Mouse (Mus musculus): ENCODE measurements around the gene Rpap3.
A peak's percentile ranks its signal among the peaks of the same experiment; 100 is the strongest.
"Not testable (repeated sequence)": the region's sequence is repeated elsewhere in the genome, so short reads cannot be mapped to it uniquely, and the experiment has no call there.

Gene Rpap3

GRCm38 (mm10) chr15:97682053-97682452 is 23.6 kb downstream of the Rpap3 start:
- peak; percentile 75 for DNase-seq

GRCm38 (mm10) chr15:97679991-97680681 is 25.5 kb downstream of the Rpap3 start:
- DNase-seq, result no peak

- no peak for DNase-seq
Measured at GRCm38 (mm10) chr15:97677341-97677740, 28.3 kb downstream of the Rpap3 start.

- DNase-seq, result no peak
Measured at GRCm38 (mm10) chr15:97675927-97676326, 29.7 kb downstream of the Rpap3 start.

GRCm38 (mm10) chr15:97674423-97674822 is 31.2 kb downstream of the Rpap3 start:
- no peak for DNase-seq

- no peak for DNase-seq
Measured at GRCm38 (mm10) chr15:97673256-97674000, 32.2 kb downstream of the Rpap3 start.

- DNase-seq, result no peak
Measured at GRCm38 (mm10) chr15:97672211-97672765, 33.3 kb downstream of the Rpap3 start.

- no peak for DNase-seq
Measured at GRCm38 (mm10) chr15:97670554-97670953, 35.1 kb downstream of the Rpap3 start.

GRCm38 (mm10) chr15:97668158-97668877 is 37.3 kb downstream of the Rpap3 start:
- not testable (repeated sequence) for DNase-seq

GRCm38 (mm10) chr15:97667437-97667836 is 38.2 kb downstream of the Rpap3 start:
- DNase-seq, result peak; percentile 54

GRCm38 (mm10) chr15:97666457-97666770 is 39.2 kb downstream of the Rpap3 start:
- no peak for DNase-seq

- no peak for DNase-seq
Measured at GRCm38 (mm10) chr15:97665770-97666456, 39.7 kb downstream of the Rpap3 start.

- DNase-seq, result no peak
Measured at GRCm38 (mm10) chr15:97664981-97665668, 40.5 kb downstream of the Rpap3 start.

GRCm38 (mm10) chr15:97663750-97664406 is 41.7 kb downstream of the Rpap3 start:
- DNase-seq, result peak; percentile 51

- DNase-seq, result no peak
Measured at GRCm38 (mm10) chr15:97658755-97659116, 46.9 kb downstream of the Rpap3 start.

GRCm38 (mm10) chr15:97657856-97658754 is 47.5 kb downstream of the Rpap3 start:
- DNase-seq, result no peak

- no peak for DNase-seq
Measured at GRCm38 (mm10) chr15:97657420-97657819, 48.2 kb downstream of the Rpap3 start.

GRCm38 (mm10) chr15:97649726-97650125 is 55.9 kb downstream of the Rpap3 start:
- no peak for DNase-seq

GRCm38 (mm10) chr15:97648176-97648575 is 57.4 kb downstream of the Rpap3 start:
- no peak for DNase-seq

- no peak for DNase-seq
Measured at GRCm38 (mm10) chr15:97646426-97646825, 59.2 kb downstream of the Rpap3 start.

- no peak for DNase-seq
Measured at GRCm38 (mm10) chr15:97643986-97644385, 61.6 kb downstream of the Rpap3 start.

Measured in kidney, adult 11 months (tissue).